Comparison of ENCODE assay signal across 8 mouse cellular contexts in the genomic region with DNA sequence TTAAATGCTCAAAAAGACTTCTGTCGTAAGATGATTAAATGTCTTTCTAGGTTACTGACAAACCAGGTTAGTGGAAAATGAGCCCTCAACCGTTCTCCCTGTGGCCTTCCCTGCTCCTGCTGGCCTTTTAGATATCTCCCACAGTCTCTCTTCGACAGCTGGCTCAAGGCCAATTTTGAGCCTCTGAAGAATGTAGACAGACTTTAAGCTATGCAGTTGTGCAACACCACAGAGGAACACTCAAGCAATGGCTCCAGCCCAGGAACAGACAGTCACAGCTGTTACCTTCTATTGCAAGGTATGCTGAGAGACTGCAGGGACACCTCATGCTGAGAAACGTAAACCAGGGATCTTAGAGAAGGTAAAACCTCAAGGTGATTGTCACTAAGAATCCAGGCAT.
DNase-seq lines count a peak whose midpoint lies in the region; ATAC-seq and TF ChIP-seq lines count a peak whose summit lies in the region.

No protein-coding gene starts in this region.

- peak; percentile 24 for DNase-seq in urinary bladder, postnatal 25 days (ENCODE audit: low spot score)
- no peak for DNase-seq in urinary bladder, postnatal 10 days (ENCODE audit: low spot score)
- DNase-seq in kidney, adult 9 months: peak; percentile 52
- DNase-seq in left cerebral cortex, adult 8-10 months (ENCODE audit: low spot score in 2 of 2): no peak
- no peak for DNase-seq in layer of hippocampus, adult 2 months (ENCODE audit: low spot score in 2 of 2)
- DNase-seq in thymus, postnatal 25 days: no peak

- no peak overlapping the region for H3K27ac ChIP-seq in layer of hippocampus, adult 2 months

- H3K4me3 ChIP-seq in layer of hippocampus, adult 2 months: no peak overlapping the region

- ATAC-seq in granulocyte monocyte progenitor cell, adult 5-6 weeks (replicated peaks; ENCODE audit: poor library complexity, severe bottlenecking): peak; percentile 86
- ATAC-seq in megakaryocyte-erythroid progenitor cell, adult 5-6 weeks (replicated peaks; ENCODE audit: low FRiP score, low TSS enrichment, poor library complexity, severe bottlenecking): peak; percentile 84

- no peak for TF ChIP-seq CTCF in layer of hippocampus, adult 2 months (conservative IDR thresholded peaks at IDR 0.05)

Comparison
In these comparisons a context has a peak if more than half of its experiments do, and no peak if none do; other contexts are left out.
1. DNase-seq: peak in urinary bladder, postnatal 25 days (single experiment) and kidney, adult 9 months (single experiment); none in urinary bladder, postnatal 10 days (single experiment), left cerebral cortex, adult 8-10 months (0 of 2), layer of hippocampus, adult 2 months (0 of 2) and thymus, postnatal 25 days (single experiment).